Mouse (Mus musculus): ENCODE data around the gene Grik4. TPM values are rescaled to one million over a fixed set of nuclear protein-coding genes. Genes with fewer than 3 reads are reported as not detected.
A peak's percentile ranks its signal among the peaks of the same experiment; 100 is the strongest.

Grik4 gene
- polyA plus RNA-seq, 1 experiment from 2014 or later: 1.1 TPM

- H3K4me3 ChIP-seq (ENCODE audit: low read length): no peak overlapping the region
These were observed 282.8 kb downstream of the Grik4 start for GRCm38 (mm10) chr9:42661481-42661880.

DNA sequence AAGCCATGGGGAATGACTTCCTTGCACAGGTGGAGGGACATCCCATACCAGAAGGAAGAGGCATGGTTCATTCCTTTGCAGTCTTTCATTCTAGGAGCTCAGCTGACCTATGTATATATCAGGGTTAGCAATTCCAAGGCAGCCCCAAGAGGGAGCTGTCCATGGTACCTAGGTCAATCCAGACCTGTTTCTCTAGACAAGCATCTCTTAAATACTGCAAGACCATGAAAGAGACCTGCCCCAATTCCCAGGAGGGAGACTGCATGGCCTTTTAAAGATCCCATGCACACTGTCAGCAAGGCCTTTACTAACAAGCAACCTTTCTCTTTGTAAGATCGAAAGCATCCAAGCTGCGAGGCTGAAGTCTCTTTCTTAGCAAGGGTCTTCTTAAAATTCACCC lies 291.5 kb downstream of the Grik4 start:
- ATAC-seq: no peak
- H3K4me1 ChIP-seq (ENCODE audit: control insufficient read depth, insufficient read depth, low read length): no peaks in the 10 kb centered on the region
- H3K27ac ChIP-seq (ENCODE audit: low read length): no peak overlapping the region
- 79% methylated on average over 2 of the region's 2 CpGs for WGBS
- no peaks in the 10 kb centered on the region for H3K27me3 ChIP-seq (replicated peaks; ENCODE audit: control insufficient read depth, insufficient read depth, low read length)
- no peaks in the 10 kb centered on the region for H3K9me3 ChIP-seq (ENCODE audit: control insufficient read depth, low read length)
- H3K9ac ChIP-seq (ENCODE audit: low read depth, low read length): no peak overlapping the region
- H3K4me3 ChIP-seq (ENCODE audit: low read length): no peak overlapping the region
- no peak overlapping the region for H3K4me2 ChIP-seq (ENCODE audit: low read depth, low read length)
- H3K36me3 ChIP-seq (ENCODE audit: control insufficient read depth, insufficient read depth, low read length): no peaks in the 10 kb centered on the region

More at GRCm38 (mm10) chr9:42661481-42661880, 282.8 kb downstream of the Grik4 start:
- H3K27me3 ChIP-seq (replicated peaks; ENCODE audit: control insufficient read depth, insufficient read depth, low read length): no peaks in the 10 kb centered on the region
- H3K27ac ChIP-seq (ENCODE audit: low read length): no peak overlapping the region
- H3K9ac ChIP-seq (ENCODE audit: low read depth, low read length): no peak overlapping the region
- no peak overlapping the region for H3K4me2 ChIP-seq (ENCODE audit: low read depth, low read length)
- H3K9me3 ChIP-seq (ENCODE audit: control insufficient read depth, low read length): no peaks in the 10 kb centered on the region
- ATAC-seq: no peak
- no peaks in the 10 kb centered on the region for H3K36me3 ChIP-seq (ENCODE audit: control insufficient read depth, insufficient read depth, low read length)
- 55% methylated on average over 1 of the region's 1 CpGs for WGBS
- no peaks in the 10 kb centered on the region for H3K4me1 ChIP-seq (ENCODE audit: control insufficient read depth, insufficient read depth, low read length)

DNA sequence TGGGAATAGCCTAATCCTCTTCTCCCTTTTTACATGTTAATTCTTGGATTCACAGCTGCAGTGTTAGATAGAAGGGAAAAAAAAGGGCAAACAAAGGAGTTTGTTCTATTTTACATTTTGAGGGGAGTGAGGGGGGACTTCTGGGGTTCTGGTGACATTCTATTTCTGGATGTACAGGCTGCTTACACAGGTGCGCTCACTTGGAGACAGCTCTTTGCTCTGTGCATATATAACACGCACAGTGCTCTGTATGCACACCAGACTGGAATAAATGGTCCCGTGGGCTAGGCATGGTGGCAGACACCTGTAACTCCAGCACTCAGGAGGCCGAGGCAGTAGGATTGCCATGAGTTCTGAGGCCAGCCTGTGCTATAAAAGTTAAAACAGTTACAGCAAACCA lies 292.0 kb downstream of the Grik4 start:
- no peak overlapping the region for H3K27ac ChIP-seq (ENCODE audit: low read length)
- WGBS: 67% methylated on average over 4 of the region's 4 CpGs
- no peaks in the 10 kb centered on the region for H3K36me3 ChIP-seq (ENCODE audit: control insufficient read depth, insufficient read depth, low read length)
- H3K27me3 ChIP-seq (replicated peaks; ENCODE audit: control insufficient read depth, insufficient read depth, low read length): no peaks in the 10 kb centered on the region
- H3K4me3 ChIP-seq (ENCODE audit: low read length): no peak overlapping the region
- H3K9ac ChIP-seq (ENCODE audit: low read depth, low read length): no peak overlapping the region
- ATAC-seq: no peak
- H3K9me3 ChIP-seq (ENCODE audit: control insufficient read depth, low read length): no peaks in the 10 kb centered on the region
- H3K4me2 ChIP-seq (ENCODE audit: low read depth, low read length): no peak overlapping the region
- no peaks in the 10 kb centered on the region for H3K4me1 ChIP-seq (ENCODE audit: control insufficient read depth, insufficient read depth, low read length)

- Histone ChIP-seq H3K9me3 (ENCODE audit: control insufficient read depth, low read length) (no peaks in the 10 kb centered on the region), H3K36me3 (ENCODE audit: control insufficient read depth, insufficient read depth, low read length) (no peaks in the 10 kb centered on the region), H3K27ac (ENCODE audit: low read length) (no peak overlapping the region), H3K4me1 (ENCODE audit: control insufficient read depth, insufficient read depth, low read length) (no peaks in the 10 kb centered on the region), H3K4me2 (ENCODE audit: low read depth, low read length) (no peak overlapping the region), H3K9ac (ENCODE audit: low read depth, low read length) (no peak overlapping the region), H3K27me3 (replicated peaks; ENCODE audit: control insufficient read depth, insufficient read depth, low read length) (no peaks in the 10 kb centered on the region), H3K4me3 (ENCODE audit: low read length) (no peak overlapping the region)
- no peak for ATAC-seq
- WGBS: 72% methylated on average over 5 of the region's 5 CpGs
These were observed 294.4 kb downstream of the Grik4 start for GRCm38 (mm10) chr9:42649872-42650271.

GRCm38 (mm10) chr9:42648051-42648450 lies 296.2 kb downstream of the Grik4 start:
- no peaks in the 10 kb centered on the region for H3K4me1 ChIP-seq (ENCODE audit: control insufficient read depth, insufficient read depth, low read length)
- WGBS: 92% methylated on average over 3 of the region's 3 CpGs
- ATAC-seq: no peak
- no peaks in the 10 kb centered on the region for H3K27me3 ChIP-seq (replicated peaks; ENCODE audit: control insufficient read depth, insufficient read depth, low read length)
- no peaks in the 10 kb centered on the region for H3K36me3 ChIP-seq (ENCODE audit: control insufficient read depth, insufficient read depth, low read length)
- H3K4me2 ChIP-seq (ENCODE audit: low read depth, low read length): no peak overlapping the region
- no peak overlapping the region for H3K27ac ChIP-seq (ENCODE audit: low read length)
- H3K4me3 ChIP-seq (ENCODE audit: low read length): no peak overlapping the region
- no peaks in the 10 kb centered on the region for H3K9me3 ChIP-seq (ENCODE audit: control insufficient read depth, low read length)
- no peak overlapping the region for H3K9ac ChIP-seq (ENCODE audit: low read depth, low read length)

DNA sequence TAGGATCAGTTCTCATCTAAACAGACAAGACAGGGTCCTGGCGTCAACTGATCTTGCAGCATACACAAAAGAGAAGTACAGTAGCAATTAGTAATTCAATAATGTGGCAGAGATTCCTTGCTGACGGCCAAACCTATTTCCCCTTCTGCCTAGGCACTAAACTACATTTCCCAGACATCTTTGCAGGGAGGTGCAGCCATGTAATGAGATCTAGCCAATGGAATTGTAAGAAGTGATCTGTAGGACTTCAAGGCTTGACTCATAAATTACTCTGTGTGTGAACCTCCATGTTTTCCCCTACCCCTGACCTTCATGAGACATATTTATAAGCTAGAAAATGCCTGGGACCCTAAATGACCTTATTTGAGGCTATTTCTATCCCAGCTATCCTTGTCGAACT lies 296.7 kb downstream of the Grik4 start:
- 70% methylated on average over 3 of the region's 3 CpGs for whole genome bisulfite sequencing
- no peaks in the 10 kb centered on the region for H3K36me3 ChIP-seq (ENCODE audit: control insufficient read depth, insufficient read depth, low read length)
- ATAC-seq: no peak

DNA sequence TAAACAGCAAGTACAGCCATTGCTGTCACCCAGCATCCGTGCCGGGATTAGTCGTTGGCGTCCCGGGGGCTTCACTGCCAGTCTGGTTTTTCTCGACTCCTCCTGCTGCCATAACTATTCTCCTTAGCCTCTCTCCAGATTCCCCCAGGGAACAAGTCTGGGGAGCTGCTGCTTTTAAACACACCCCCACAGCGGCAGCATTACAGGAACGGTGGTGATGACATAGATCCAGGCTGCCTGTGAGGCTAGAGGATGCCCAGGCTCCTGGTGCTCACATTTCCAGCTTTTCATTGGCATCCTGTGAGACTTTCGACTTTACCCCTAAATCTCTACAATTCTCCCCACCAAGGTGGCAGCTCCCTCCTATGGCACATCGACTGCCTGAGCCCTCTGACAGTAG lies 297.5 kb downstream of the Grik4 start:
- Histone ChIP-seq H3K9ac (ENCODE audit: low read depth, low read length) (no peak overlapping the region), H3K36me3 (ENCODE audit: control insufficient read depth, insufficient read depth, low read length) (no peaks in the 10 kb centered on the region), H3K9me3 (ENCODE audit: control insufficient read depth, low read length) (no peaks in the 10 kb centered on the region), H3K4me3 (ENCODE audit: low read length) (no peak overlapping the region), H3K27me3 (replicated peaks; ENCODE audit: control insufficient read depth, insufficient read depth, low read length) (no peaks in the 10 kb centered on the region), H3K27ac (ENCODE audit: low read length) (no peak overlapping the region), H3K4me1 (ENCODE audit: control insufficient read depth, insufficient read depth, low read length) (0 out of 2 replicates have a peak, but pooled peaks cover 2% of the 10 kb centered on the region), H3K4me2 (ENCODE audit: low read depth, low read length) (no peak overlapping the region)
- 73% methylated on average over 10 of the region's 10 CpGs for WGBS
- ATAC-seq: no peak

More for the DNA sequence above, 296.7 kb downstream of the Grik4 start:
- H3K4me1 ChIP-seq (ENCODE audit: control insufficient read depth, insufficient read depth, low read length): no peaks in the 10 kb centered on the region
- H3K4me3 ChIP-seq (ENCODE audit: low read length): no peak overlapping the region
- H3K4me2 ChIP-seq (ENCODE audit: low read depth, low read length): no peak overlapping the region
- no peak overlapping the region for H3K27ac ChIP-seq (ENCODE audit: low read length)
- H3K27me3 ChIP-seq (replicated peaks; ENCODE audit: control insufficient read depth, insufficient read depth, low read length): no peaks in the 10 kb centered on the region
- no peak overlapping the region for H3K9ac ChIP-seq (ENCODE audit: low read depth, low read length)
- H3K9me3 ChIP-seq (ENCODE audit: control insufficient read depth, low read length): no peaks in the 10 kb centered on the region

DNA sequence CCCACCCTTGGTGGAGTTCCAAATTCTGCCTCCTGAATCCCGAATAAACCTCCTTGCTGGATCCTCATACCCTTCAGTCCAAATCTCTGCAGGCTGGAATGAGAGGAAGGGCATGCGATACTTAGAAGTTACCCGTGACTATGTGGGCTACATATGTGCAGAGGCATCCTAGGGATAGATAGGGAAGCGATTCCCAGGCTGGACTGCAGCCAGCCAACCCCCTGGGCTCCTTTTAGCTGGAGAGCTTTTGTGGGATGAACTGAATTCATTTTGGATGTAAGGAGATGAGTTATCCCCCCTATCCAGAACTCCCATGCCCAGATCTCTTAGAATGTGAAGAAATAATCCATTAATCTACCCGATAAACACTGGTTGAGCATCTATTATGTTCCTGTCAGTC lies 299.1 kb downstream of the Grik4 start:
- Histone ChIP-seq H3K27ac (ENCODE audit: low read length) (no peak overlapping the region), H3K27me3 (replicated peaks; ENCODE audit: control insufficient read depth, insufficient read depth, low read length) (no peaks in the 10 kb centered on the region), H3K4me1 (ENCODE audit: control insufficient read depth, insufficient read depth, low read length) (0 out of 2 replicates have a peak, but pooled peaks cover 7% of the 10 kb centered on the region), H3K9ac (ENCODE audit: low read depth, low read length) (no peak overlapping the region), H3K9me3 (ENCODE audit: control insufficient read depth, low read length) (no peaks in the 10 kb centered on the region), H3K4me2 (ENCODE audit: low read depth, low read length) (no peak overlapping the region), H3K4me3 (ENCODE audit: low read length) (no peak overlapping the region), H3K36me3 (ENCODE audit: control insufficient read depth, insufficient read depth, low read length) (no peaks in the 10 kb centered on the region)
- ATAC-seq: no peak
- 87% methylated on average over 5 of the region's 5 CpGs for WGBS

- Histone ChIP-seq H3K4me3 (ENCODE audit: low read length) (no peak overlapping the region), H3K27ac (ENCODE audit: low read length) (no peak overlapping the region), H3K36me3 (ENCODE audit: control insufficient read depth, insufficient read depth, low read length) (no peaks in the 10 kb centered on the region), H3K9me3 (ENCODE audit: control insufficient read depth, low read length) (no peaks in the 10 kb centered on the region), H3K9ac (ENCODE audit: low read depth, low read length) (no peak overlapping the region), H3K4me1 (ENCODE audit: control insufficient read depth, insufficient read depth, low read length) (0 out of 2 replicates have a peak, but pooled peaks cover 7% of the 10 kb centered on the region), H3K4me2 (ENCODE audit: low read depth, low read length) (no peak overlapping the region), H3K27me3 (replicated peaks; ENCODE audit: control insufficient read depth, insufficient read depth, low read length) (no peaks in the 10 kb centered on the region)
- 60% methylated on average over 5 of the region's 5 CpGs for WGBS
- no peak for ATAC-seq
These were observed 301.5 kb downstream of the Grik4 start for GRCm38 (mm10) chr9:42642821-42643220.

DNA sequence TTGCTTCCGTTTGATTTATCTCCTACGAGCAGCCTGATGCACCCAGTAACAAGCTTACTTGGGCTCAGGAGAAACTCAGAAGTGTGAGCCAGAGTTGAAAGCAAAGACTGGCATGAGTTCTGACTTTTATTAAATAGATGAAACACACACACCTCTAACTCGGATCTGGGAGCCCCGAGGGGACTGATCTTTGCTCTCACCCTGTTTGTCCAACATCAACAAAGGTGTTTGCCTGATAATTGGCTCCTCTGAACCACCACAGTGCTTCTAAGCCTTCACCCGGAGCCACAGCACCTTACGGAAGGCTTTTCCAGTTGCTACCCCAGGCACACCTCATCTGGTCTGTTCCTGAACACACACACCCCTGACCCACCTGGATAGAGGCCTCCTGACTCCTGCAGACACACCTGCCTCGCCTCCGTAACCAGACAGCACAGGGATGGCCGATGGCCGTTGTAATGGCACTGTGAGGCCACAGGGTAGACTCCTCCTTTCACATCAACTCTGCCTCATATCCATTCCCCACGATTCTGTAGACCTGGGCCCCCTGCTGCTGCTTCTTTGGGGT lies 302.7 kb downstream of the Grik4 start:
- Histone ChIP-seq H3K27me3 (replicated peaks; ENCODE audit: control insufficient read depth, insufficient read depth, low read length) (no peaks in the 10 kb centered on the region), H3K9me3 (ENCODE audit: control insufficient read depth, low read length) (no peaks in the 10 kb centered on the region), H3K4me1 (ENCODE audit: control insufficient read depth, insufficient read depth, low read length) (0 out of 2 replicates have a peak, but pooled peaks cover 7% of the 10 kb centered on the region), H3K4me3 (ENCODE audit: low read length) (no peak overlapping the region), H3K9ac (ENCODE audit: low read depth, low read length) (no peak overlapping the region), H3K4me2 (ENCODE audit: low read depth, low read length) (no peak overlapping the region), H3K27ac (ENCODE audit: low read length) (no peak overlapping the region), H3K36me3 (ENCODE audit: control insufficient read depth, insufficient read depth, low read length) (no peaks in the 10 kb centered on the region)
- ATAC-seq: peak; percentile 64
- 50% methylated on average over 11 of the region's 11 CpGs for WGBS
